Mouse (Mus musculus): ENCODE measurements around the gene Fbxl2. TPM values are rescaled to one million over a fixed set of nuclear protein-coding genes. Genes with fewer than 3 reads are reported as not detected.

The Fbxl2 gene
- polyA plus RNA-seq, 1 experiment from 2014 or later: 2.7 TPM

GRCm38 (mm10) chr9:114068494-114069053, 22.6 kb upstream of the Fbxl2 start:
- H3K36me3 ChIP-seq (ENCODE audit: control insufficient read depth, insufficient read depth, low read length): no peaks in the 10 kb centered on the region
- H3K4me2 ChIP-seq (ENCODE audit: low read length): no peak overlapping the region
- no peak overlapping the region for H3K9ac ChIP-seq (ENCODE audit: low read length)
- H3K27ac ChIP-seq (replicated peaks in 1 of 2; ENCODE audit: control insufficient read depth in 1 of 2, insufficient read depth in 1 of 2, low read depth in 2 of 2, low read length in 2 of 2): no peak overlapping the region
- H3K27me3 ChIP-seq (ENCODE audit: control insufficient read depth, insufficient read depth, low read length): no peaks in the 10 kb centered on the region
- H3K4me1 ChIP-seq (ENCODE audit: control insufficient read depth in 2 of 2, insufficient read depth in 2 of 2, low read length in 2 of 2): no peaks in the 10 kb centered on the region
- no peaks in the 10 kb centered on the region for H3K9me3 ChIP-seq (ENCODE audit: control insufficient read depth, low read length)
- WGBS: 43% methylated on average over 10 of the region's 12 CpGs
- ATAC-seq (ENCODE audit: insufficient number of reproducible peaks, insufficient read depth, low FRiP score, low read depth): no peak
- no peak overlapping the region for H3K4me3 ChIP-seq (ENCODE audit: control insufficient read depth in 1 of 2, insufficient read depth in 1 of 2, low read depth in 1 of 2, low read length in 2 of 2)

- H3K4me1 ChIP-seq (ENCODE audit: control insufficient read depth in 2 of 2, insufficient read depth in 2 of 2, low read length in 2 of 2): no peaks in the 10 kb centered on the region; a peak in 1 of 4 replicates
- WGBS: under 1% methylated on average over 60 of the region's 60 CpGs
- peak within 1 kb of the TSS; percentile 46 for H3K9ac ChIP-seq (ENCODE audit: low read length)
- no peak within 1 kb of the TSS for H3K27ac ChIP-seq (replicated peaks in 1 of 2; ENCODE audit: control insufficient read depth in 1 of 2, insufficient read depth in 1 of 2, low read depth in 2 of 2, low read length in 2 of 2)
- H3K4me2 ChIP-seq (ENCODE audit: low read length): peak within 1 kb of the TSS; percentile 85
- H3K27me3 ChIP-seq (ENCODE audit: control insufficient read depth, insufficient read depth, low read length): peaks cover 43% of the 10 kb centered on the region
- peak within 1 kb of the TSS; percentile 47 for H3K4me3 ChIP-seq (ENCODE audit: control insufficient read depth in 1 of 2, insufficient read depth in 1 of 2, low read depth in 1 of 2, low read length in 2 of 2)
- no peaks in the 10 kb centered on the region for H3K36me3 ChIP-seq (ENCODE audit: control insufficient read depth, insufficient read depth, low read length)
- 0 out of 2 replicates have a peak, but pooled peaks have one; percentile 47 for ATAC-seq (ENCODE audit: insufficient number of reproducible peaks, insufficient read depth, low FRiP score, low read depth)
- H3K9me3 ChIP-seq (ENCODE audit: control insufficient read depth, low read length): no peaks in the 10 kb centered on the region
Measured at GRCm38 (mm10) chr9:114057090-114057796, 11.3 kb upstream of the Fbxl2 start, which contains the start of gene Susd5. Gene Susd5, plus strand, starts transcription at chr9:114057140.

DNA sequence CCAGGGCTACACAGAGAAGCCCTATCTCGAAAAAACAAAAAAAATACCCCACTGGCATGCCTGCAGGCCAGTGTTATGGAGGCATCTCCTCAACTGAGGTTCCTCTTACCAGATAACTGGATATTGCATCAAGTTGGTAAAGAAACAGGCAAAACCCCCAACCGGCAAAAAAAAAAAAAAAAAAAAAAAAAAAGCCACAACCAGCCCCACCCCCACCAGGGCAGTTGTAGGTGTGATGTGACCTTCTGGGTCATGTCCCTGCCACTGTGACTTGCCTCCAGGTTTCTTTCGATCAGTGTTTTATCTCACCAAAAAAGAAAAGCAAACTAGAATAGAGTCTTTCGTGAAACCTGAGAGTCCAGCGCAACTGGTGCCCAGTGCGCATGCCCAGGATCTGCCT, 6.9 kb upstream of the Fbxl2 start:
- WGBS: 67% methylated on average over 6 of the region's 6 CpGs
- no peaks in the 10 kb centered on the region for H3K9me3 ChIP-seq (ENCODE audit: control insufficient read depth, low read length)

GRCm38 (mm10) chr9:114052031-114052430, 6.0 kb upstream of the Fbxl2 start:
- ATAC-seq (ENCODE audit: insufficient number of reproducible peaks, insufficient read depth, low FRiP score, low read depth): no peak
- Histone ChIP-seq H3K4me3 (ENCODE audit: control insufficient read depth in 1 of 2, insufficient read depth in 1 of 2, low read depth in 1 of 2, low read length in 2 of 2) (no peak overlapping the region), H3K9ac (ENCODE audit: low read length) (no peak overlapping the region), H3K4me2 (ENCODE audit: low read length) (no peak overlapping the region), H3K9me3 (ENCODE audit: control insufficient read depth, low read length) (no peaks in the 10 kb centered on the region), H3K27ac (replicated peaks in 1 of 2; ENCODE audit: control insufficient read depth in 1 of 2, insufficient read depth in 1 of 2, low read depth in 2 of 2, low read length in 2 of 2) (no peak overlapping the region), H3K36me3 (ENCODE audit: control insufficient read depth, insufficient read depth, low read length) (no peaks in the 10 kb centered on the region), H3K4me1 (ENCODE audit: control insufficient read depth in 2 of 2, insufficient read depth in 2 of 2, low read length in 2 of 2) (no peaks in the 10 kb centered on the region), H3K27me3 (ENCODE audit: control insufficient read depth, insufficient read depth, low read length) (peaks cover 20% of the 10 kb centered on the region)
- 80% methylated on average over 4 of the region's 4 CpGs for WGBS

More for the DNA sequence above, 6.9 kb upstream of the Fbxl2 start:
- Histone ChIP-seq H3K36me3 (ENCODE audit: control insufficient read depth, insufficient read depth, low read length) (no peaks in the 10 kb centered on the region), H3K27me3 (ENCODE audit: control insufficient read depth, insufficient read depth, low read length) (peaks cover 28% of the 10 kb centered on the region), H3K4me3 (ENCODE audit: control insufficient read depth in 1 of 2, insufficient read depth in 1 of 2, low read depth in 1 of 2, low read length in 2 of 2) (no peak overlapping the region), H3K4me1 (ENCODE audit: control insufficient read depth in 2 of 2, insufficient read depth in 2 of 2, low read length in 2 of 2) (no peaks in the 10 kb centered on the region; a peak in 1 of 4 replicates), H3K9ac (ENCODE audit: low read length) (no peak overlapping the region), H3K4me2 (ENCODE audit: low read length) (no peak overlapping the region), H3K27ac (replicated peaks in 1 of 2; ENCODE audit: control insufficient read depth in 1 of 2, insufficient read depth in 1 of 2, low read depth in 2 of 2, low read length in 2 of 2) (no peak overlapping the region)
- no peak for ATAC-seq (ENCODE audit: insufficient number of reproducible peaks, insufficient read depth, low FRiP score, low read depth)

DNA sequence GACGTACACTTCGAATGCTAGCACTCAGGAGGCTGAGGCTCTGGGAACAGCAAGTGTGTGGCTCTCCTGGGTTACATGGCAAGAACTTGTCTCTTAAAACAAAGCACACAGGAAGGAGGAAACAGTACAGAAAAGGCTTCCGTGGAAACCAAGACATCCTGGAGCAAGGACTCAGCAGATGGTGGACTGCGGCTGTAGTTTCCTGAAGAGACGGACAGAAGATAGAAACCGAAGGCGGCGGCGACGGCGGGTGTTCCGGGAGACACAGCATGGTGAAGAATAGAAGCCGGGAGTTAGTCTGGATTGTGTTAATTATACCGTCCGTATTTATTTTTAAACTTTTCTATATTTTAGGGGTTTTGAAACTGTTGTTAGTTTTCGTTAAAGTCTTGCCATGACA, 4.8 kb upstream of the Fbxl2 start:
- no peaks in the 10 kb centered on the region for H3K36me3 ChIP-seq (ENCODE audit: control insufficient read depth, insufficient read depth, low read length)
- H3K9ac ChIP-seq (ENCODE audit: low read length): no peak overlapping the region
- no peak overlapping the region for H3K4me3 ChIP-seq (ENCODE audit: control insufficient read depth in 1 of 2, insufficient read depth in 1 of 2, low read depth in 1 of 2, low read length in 2 of 2)
- ATAC-seq (ENCODE audit: insufficient number of reproducible peaks, insufficient read depth, low FRiP score, low read depth): no peak
- WGBS: 77% methylated on average over 16 of the region's 16 CpGs
- peaks cover 8% of the 10 kb centered on the region; the same call in 1 of the 2 replicates for H3K27me3 ChIP-seq (ENCODE audit: control insufficient read depth, insufficient read depth, low read length)
- H3K4me2 ChIP-seq (ENCODE audit: low read length): no peak overlapping the region
- no peaks in the 10 kb centered on the region for H3K4me1 ChIP-seq (ENCODE audit: control insufficient read depth in 2 of 2, insufficient read depth in 2 of 2, low read length in 2 of 2)
- no peaks in the 10 kb centered on the region for H3K9me3 ChIP-seq (ENCODE audit: control insufficient read depth, low read length)
- H3K27ac ChIP-seq (replicated peaks in 1 of 2; ENCODE audit: control insufficient read depth in 1 of 2, insufficient read depth in 1 of 2, low read depth in 2 of 2, low read length in 2 of 2): no peak overlapping the region

DNA sequence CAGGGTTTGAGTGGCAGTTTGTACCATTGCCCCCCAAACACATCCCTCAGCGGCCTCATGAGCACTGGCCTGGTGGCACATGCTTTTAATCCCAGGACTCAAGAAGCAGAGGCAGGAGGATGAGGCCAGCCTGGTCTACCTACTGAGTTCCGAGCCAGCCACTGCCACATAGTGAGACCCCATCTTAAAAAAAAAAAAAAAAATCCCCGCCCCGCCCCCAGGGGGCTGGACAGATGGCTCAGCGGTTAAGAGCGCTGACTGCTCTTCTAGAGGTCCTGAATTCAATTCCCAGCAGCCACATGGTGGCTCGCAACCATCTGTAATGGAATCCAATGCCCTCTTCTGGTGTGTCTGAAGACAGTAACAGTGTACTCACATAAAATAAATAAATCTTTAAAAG, 4.1 kb upstream of the Fbxl2 start:
- no peak overlapping the region for H3K4me2 ChIP-seq (ENCODE audit: low read length)
- H3K9me3 ChIP-seq (ENCODE audit: control insufficient read depth, low read length): no peaks in the 10 kb centered on the region
- H3K4me3 ChIP-seq (ENCODE audit: control insufficient read depth in 1 of 2, insufficient read depth in 1 of 2, low read depth in 1 of 2, low read length in 2 of 2): no peak overlapping the region
- no peak overlapping the region for H3K27ac ChIP-seq (replicated peaks in 1 of 2; ENCODE audit: control insufficient read depth in 1 of 2, insufficient read depth in 1 of 2, low read depth in 2 of 2, low read length in 2 of 2)
- WGBS: 81% methylated on average over 7 of the region's 7 CpGs
- H3K9ac ChIP-seq (ENCODE audit: low read length): no peak overlapping the region
- H3K36me3 ChIP-seq (ENCODE audit: control insufficient read depth, insufficient read depth, low read length): no peaks in the 10 kb centered on the region
- H3K4me1 ChIP-seq (ENCODE audit: control insufficient read depth in 2 of 2, insufficient read depth in 2 of 2, low read length in 2 of 2): no peaks in the 10 kb centered on the region
- H3K27me3 ChIP-seq (ENCODE audit: control insufficient read depth, insufficient read depth, low read length): peaks cover under 1% of the 10 kb centered on the region; the same call in 1 of the 2 replicates
- no peak for ATAC-seq (ENCODE audit: insufficient number of reproducible peaks, insufficient read depth, low FRiP score, low read depth)

DNA sequence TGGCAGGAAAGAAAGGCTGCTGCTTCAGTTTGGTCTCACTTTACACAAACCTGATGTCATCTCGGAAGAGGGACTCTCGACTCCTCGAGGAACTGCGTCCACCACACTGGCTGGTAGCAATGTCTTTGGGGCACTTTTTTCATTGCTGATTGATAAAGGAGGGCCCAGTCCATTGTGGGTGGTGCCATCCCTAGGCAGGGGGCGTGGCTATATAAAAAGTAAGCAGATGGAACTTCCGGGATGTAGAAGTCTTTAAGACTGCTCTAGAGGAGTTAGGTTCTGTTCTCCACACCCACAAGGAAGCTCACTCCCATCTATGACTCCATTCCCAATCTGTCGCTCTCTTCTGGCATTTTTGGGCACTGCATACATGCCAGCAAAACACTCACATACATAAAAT, 685 bp upstream of the Fbxl2 start:
- Histone ChIP-seq H3K9ac (ENCODE audit: low read length) (no peak overlapping the region), H3K27me3 (ENCODE audit: control insufficient read depth, insufficient read depth, low read length) (no peaks in the 10 kb centered on the region), H3K4me1 (ENCODE audit: control insufficient read depth in 2 of 2, insufficient read depth in 2 of 2, low read length in 2 of 2) (no peaks in the 10 kb centered on the region), H3K36me3 (ENCODE audit: control insufficient read depth, insufficient read depth, low read length) (no peaks in the 10 kb centered on the region), H3K4me3 (ENCODE audit: control insufficient read depth in 1 of 2, insufficient read depth in 1 of 2, low read depth in 1 of 2, low read length in 2 of 2) (no peak overlapping the region), H3K9me3 (ENCODE audit: control insufficient read depth, low read length) (no peaks in the 10 kb centered on the region), H3K27ac (replicated peaks in 1 of 2; ENCODE audit: control insufficient read depth in 1 of 2, insufficient read depth in 1 of 2, low read depth in 2 of 2, low read length in 2 of 2) (no peak overlapping the region), H3K4me2 (ENCODE audit: low read length) (no peak overlapping the region)
- 84% methylated on average over 7 of the region's 7 CpGs for WGBS
- ATAC-seq (ENCODE audit: insufficient number of reproducible peaks, insufficient read depth, low FRiP score, low read depth): no peak
